Mouse (Mus musculus) layer of hippocampus, postnatal 10 days (tissue): ENCODE data around the gene Zfp64. TPM values are rescaled to one million over a fixed set of nuclear protein-coding genes. Genes with fewer than 3 reads are reported as not detected.

Experiments
- DNase-seq, 2 experiments: peaks; one replicate each; pipeline ENCODE4 v3.0.0; 2021; ENCODE audit warnings: low spot score in 2 of 2
- long read RNA-seq: library from polyadenylated mRNA; stranded (forward); transcript quantifications from one replicate; pipeline ENCODE4 v2.0.0, GENCODE M21; 2023
- total RNA-seq, 2 experiments: library from RNA; stranded (reverse); gene quantifications; 2 replicates each; pipeline ENCODE4 v1.2.3; 2021

The Zfp64 gene
- total RNA-seq, result 10 to 100 TPM; 19.3 to 19.8 TPM
- long read RNA-seq, transcript Zfp64-201 (6 exons, 2,438 nt), result major isoform, 19 of 35 reads
- long read RNA-seq, transcript Zfp64-203 (9 exons, 2,848 nt), result minor isoform, 8 of 35 reads
- long read RNA-seq, partial matches to known transcripts, result 5 of 35 reads
- long read RNA-seq, other reads (novel, unspliced or antisense), result 3 of 35 reads

DNA sequence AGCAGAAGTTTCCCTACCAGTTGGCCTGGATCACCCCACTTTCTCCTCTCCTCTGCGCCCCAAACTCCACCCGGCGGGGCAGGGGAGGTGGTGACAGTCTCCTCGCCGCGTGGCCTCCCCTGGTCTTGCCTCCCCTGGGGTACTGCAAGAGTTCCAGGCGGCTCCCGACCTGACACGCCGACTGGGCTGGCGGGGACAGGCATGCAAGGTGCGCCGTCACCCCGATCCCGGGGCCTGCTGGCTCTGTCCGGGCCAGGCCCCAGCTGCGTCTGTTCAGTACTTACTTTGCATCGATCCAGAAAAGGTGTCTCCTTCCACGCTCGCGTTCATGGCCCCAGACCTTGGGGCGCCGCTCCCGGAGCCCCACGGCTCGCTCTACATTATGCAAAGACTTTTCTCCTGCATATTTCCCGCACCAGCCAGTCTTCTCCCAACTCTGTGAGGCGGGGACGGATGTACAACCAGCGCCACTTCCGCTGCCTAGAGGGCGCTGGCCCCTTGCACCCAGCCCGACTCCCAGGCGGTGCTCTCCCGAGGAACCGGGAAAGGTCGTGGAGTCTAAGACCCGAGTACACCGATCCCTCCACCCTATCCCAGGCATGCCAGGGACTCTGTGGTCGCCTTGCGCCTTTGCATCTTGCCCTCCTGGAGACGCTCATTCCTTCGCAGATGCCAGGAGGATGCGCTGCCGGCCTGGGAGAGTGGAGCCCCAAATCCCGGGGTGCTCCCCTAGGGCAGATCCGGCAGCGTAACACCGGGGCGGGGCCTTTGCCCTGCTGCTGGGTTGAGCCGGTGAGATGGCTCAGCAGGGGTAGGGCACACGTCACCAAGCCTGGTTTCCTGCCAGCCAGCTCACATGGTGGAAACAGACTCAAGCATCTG, at the start of gene Zfp64:
Gene Zfp64, minus strand, starts transcription at position 753 of the 882 bp plus-strand sequence.
- peak; percentile 77 to 86 for DNase-seq

DNA sequence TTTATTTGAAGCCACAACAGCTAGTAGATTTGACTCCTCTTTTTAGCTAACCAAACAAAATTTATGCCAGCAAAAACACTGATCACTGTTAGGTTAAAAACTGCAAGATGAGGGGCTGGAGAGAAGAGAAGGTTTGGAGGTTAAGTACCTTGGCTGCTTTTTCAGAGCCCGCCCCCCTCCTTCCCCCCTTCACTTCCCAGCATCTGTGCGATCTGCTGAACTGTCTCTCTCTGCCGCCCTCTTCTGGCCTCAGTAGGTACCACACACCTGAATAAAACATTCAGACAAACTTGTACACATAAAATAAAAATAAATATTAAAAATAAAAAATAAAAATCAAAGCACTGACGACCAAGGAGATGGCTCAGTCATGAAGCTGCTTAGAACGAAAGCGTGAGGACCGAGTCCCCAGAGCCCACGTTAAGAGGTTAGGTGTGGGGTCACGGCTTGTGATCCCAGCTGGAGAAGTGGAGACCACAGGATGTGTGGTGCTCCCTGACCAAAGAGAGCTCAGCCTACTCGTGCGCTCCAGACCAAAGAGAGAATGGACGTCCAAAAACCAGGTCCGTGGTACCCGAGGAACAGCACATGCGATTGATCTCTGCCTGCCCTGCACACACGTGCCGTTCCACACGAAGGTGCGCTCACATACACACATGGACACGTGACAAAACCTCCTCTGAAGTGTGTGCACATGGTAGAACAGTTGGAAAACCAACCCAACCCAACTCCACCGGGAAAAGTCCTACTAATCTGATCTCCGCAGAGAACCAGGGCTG, 37.4 kb upstream of the Zfp64 start:
- DNase-seq, result peak; percentile 43 to 61

DNA sequence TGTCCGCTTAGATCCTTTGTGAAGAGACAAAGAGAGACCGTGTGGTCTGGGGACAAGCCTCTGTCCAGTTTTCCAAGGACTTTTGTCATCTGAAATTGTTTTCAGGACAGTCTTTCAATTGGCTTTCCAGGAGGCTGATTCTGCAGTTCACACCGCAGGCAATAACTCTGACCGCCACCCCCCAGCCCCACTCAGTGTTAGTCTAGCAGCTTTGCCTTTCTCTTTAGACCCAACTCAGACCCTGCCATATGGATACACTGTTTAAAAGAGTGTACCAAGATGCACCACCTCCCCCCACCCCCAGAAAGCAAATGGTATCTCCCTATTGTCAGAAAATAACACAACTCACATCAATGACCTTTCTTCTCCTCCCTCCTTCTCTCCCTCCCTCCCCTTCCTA, 35.6 kb upstream of the Zfp64 start:
- DNase-seq, result no peak

GRCm38 (mm10) chr2:168990061-168990753, 34.8 kb upstream of the Zfp64 start:
- DNase-seq, result peak in 1 of 2 experiments; percentile 19

GRCm38 (mm10) chr2:168988056-168988455, 32.7 kb upstream of the Zfp64 start:
- no peak for DNase-seq

- no peak for DNase-seq
These were observed 32.0 kb upstream of the Zfp64 start for GRCm38 (mm10) chr2:168987421-168987820.

GRCm38 (mm10) chr2:168981951-168982350, 26.6 kb upstream of the Zfp64 start:
- no peak for DNase-seq

GRCm38 (mm10) chr2:168981448-168981847, 26.1 kb upstream of the Zfp64 start:
- no peak for DNase-seq

DNA sequence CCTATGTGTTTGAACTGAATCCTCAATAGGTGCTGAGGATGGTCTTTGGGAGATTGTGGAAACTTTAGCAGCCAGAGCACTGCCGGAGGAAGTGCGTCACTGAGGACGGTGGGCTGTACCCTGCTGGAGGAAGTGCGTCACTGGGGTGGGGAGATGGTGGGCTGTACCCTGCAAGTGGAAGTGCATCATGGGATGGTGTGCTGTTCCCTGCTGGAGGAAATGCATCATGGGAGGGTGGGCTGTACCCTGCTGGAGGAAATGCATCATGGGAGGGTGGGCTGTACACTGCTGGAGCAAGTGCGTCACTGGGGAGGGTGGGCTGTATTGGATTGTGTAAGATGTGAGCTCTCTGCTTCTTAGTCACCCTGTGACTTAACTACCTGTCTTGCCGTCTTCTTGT, 25.5 kb upstream of the Zfp64 start:
- DNase-seq, result peak; percentile 24 to 33

DNA sequence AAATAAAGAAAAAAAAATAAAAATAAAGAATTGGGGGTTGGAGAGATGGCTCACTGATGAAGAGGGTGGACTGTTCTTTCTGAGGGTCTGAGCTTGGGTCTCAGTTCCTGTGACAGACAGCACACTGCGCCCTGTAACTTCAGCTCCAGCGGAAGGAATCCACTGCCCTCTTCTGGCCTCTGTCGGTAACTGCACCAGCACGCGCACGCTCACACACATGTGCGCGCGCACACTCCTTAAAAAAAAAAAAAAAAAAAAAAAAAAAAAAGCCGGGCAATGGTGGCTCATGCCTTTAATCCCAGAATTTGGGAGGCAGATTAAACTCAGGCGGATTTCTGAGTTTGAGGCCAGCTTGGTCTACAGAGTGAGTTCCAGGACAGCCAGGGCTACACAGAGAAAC, 24.4 kb upstream of the Zfp64 start:
- peak; percentile 29 to 44 for DNase-seq

DNA sequence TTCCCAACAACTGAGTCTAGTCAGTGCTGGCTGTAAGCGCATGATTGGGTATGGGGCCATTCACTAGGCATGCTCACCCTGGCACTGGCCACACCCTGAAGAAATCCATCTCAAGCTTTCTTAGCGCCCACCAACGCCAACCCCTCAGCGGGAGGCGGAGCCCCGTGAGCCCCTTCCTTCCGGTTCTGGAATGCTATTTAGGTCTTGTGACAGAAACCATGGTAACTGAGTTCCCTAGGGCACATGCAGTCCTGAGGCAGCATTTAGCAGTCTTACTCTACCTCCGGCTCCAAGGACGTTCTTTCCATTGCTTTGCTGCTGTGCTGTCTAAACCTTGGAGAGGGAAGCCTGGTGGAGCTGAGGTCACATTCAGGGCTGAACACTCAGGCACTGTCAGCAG, 22.6 kb upstream of the Zfp64 start:
- no peak for DNase-seq

DNA sequence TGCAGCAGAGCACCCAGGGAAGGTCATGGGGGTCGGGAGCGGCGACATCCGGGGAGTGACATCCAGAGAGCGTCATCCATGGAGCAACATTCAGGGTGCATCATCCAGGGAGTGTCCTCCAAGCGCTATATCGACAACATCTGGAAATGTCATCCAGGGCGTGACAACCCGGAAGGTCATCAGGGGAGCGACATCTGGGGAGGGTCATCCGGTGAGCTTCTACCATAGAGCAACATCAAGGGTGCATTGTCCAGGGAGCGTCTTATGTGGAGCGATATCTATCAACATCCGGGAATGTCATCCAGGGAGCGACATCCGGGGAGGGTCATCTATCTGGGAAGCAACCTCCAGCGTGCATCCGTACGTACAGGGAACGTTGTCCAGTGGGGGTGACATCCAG, 14.7 kb upstream of the Zfp64 start:
- DNase-seq, result no peak

DNA sequence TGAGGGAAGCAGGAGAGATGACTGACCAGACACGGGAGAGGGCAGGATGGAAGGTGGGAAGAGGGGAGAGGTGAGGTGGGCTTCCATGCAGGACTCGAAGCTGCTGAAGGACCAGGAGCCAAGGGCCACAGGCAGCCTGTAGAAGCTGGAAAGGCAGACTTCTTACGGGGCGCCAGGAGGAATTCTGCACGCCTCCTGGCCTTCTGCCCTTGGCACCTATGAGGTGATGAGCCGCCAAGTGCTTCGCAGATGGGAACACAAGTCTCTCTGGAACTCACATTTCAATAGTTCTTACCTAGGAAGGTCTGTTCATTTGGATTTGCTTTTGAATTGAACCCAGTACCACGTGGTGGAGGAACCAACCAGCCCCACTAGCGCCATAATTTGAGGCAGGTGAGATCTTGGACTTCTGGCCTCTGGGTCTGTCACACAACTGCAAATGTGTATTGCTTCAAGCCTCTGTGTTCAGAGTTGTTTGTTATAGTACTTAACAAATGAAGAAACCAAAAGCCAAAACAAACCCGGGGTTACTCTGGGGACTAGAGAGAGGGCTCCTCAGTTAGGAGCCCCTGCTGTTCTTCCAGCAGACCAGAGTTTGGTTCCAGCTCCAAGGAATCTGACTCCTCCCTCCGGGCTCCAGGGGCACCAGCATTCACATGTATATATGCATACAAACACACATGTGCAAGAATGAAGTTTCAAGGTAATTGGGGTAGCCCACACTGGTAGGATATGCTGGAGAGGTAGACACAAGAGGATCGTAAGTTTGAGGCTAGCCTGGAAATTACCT, 12.9 kb upstream of the Zfp64 start:
- DNase-seq, result no peak

DNA sequence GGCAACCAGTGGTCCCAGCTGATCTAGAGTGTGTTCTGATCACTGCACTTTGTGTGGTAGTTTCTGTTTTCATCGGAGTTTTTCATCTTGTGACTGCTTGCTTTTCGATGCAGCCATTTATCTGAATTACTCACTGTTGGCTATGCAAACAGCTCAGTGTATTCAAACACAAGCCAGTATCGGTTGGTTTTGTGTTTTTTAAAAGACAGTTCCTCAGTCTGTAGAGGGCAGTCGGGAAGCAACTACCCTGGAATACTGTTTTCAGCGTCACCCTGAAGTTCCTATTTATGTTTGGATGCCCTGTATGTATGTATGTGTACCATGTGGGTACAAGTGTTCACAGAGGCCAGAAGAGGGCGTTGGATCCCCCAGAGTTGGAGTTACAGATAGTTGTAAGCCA, 11.1 kb upstream of the Zfp64 start:
- no peak for DNase-seq

DNA sequence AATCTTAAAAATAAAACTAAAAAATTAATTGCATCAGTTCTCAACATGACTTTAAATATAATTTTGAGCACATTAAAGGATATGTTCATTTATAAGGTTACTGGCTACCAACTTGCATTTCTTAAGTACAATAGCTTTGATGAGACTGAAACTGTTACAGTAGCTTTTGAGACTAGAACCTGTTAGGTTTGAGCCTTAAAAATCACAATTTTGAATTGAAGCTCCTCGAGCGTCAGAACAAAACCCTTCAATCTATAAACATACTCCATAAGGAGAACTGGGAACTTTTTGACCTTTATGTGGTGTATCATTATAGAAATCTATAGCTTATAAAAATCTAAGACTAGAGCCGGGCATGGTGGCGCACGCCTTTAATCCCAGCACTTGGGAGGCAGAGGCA, 9.5 kb upstream of the Zfp64 start:
- DNase-seq, result no peak

GRCm38 (mm10) chr2:168961729-168962666, 6.6 kb upstream of the Zfp64 start:
- DNase-seq, result no peak

DNA sequence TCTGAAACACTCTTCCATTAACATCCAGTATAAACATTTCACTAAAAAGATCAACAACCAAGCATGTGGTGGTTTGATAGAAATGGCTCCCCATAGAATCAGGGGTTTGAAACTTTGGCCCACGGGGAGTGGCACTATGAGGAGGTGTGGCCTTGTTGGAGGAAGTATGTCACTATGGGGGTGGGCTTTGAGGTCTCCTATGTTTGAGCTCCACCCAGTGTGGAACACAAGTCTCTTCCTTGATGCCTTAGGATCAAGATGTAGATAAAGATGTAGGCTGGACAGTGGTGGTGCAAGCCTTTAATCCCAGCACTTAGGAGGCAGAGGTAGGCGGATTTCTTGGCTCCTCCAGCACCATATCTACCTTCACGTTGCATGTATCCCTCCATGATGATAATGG, 5.4 kb upstream of the Zfp64 start:
- DNase-seq, result no peak

GRCm38 (mm10) chr2:168959339-168959885, 4.0 kb upstream of the Zfp64 start:
- DNase-seq, result no peak

DNA sequence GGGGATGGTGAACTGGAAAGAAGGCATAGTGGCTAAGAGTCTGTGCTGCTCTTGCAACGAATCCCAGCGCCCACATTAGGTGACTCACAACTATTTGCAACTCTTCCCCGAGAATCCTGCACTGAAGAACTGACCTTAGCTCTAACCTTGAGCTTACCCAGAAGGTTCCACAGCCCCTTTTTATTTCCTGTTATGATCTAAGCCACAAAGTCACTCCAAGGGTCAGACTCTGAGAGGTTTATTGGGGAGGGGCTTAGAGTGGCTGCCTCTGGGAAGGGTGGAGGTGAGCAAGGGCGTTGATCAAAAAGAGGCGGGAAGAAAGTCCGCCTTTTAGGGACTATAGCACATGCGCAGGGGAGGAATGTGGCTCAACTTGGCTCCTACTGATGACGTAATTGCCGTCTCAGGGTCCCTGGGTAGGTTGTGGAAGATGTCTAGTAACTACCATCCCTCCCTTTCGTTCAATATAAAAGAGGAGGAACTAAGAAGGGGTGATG, 511 bp upstream of the Zfp64 start:
- DNase-seq, result no peak
